Mouse (Mus musculus): ENCODE measurements around the gene Otop3. TPM values are rescaled to one million over a fixed set of nuclear protein-coding genes. Genes with fewer than 3 reads are reported as not detected.

The Otop3 gene
- polyA plus RNA-seq, 1 experiment from 2014 or later, result not detected

DNA sequence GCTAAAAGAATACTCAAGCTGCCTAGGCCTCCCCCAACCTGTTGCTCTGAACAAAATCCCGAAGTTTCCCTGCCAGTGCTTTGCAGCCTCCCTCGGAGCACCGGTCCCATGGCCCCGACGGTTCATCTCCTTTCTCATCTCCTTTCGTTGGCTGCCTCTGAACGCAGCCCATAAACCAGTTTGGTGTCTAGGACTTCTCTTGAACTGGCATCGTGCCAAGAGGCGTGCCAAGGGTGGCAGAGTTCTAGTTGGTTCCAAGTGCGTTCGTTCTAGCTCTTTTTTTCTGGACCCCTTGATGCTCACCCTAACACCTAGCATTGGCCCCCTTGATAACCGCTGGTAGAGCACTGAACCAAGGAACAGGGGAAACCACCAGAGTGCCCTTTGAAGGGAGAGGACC lies 692 bp downstream of the Otop3 start:
- no peak overlapping the region for H3K4me2 ChIP-seq (ENCODE audit: low read depth, low read length)
- no peak overlapping the region for H3K27ac ChIP-seq (ENCODE audit: low read length)
- H3K36me3 ChIP-seq (ENCODE audit: control insufficient read depth, insufficient read depth, low read length), result no peaks in the 10 kb centered on the region
- H3K4me3 ChIP-seq (ENCODE audit: low read length), result no peak overlapping the region
- H3K27me3 ChIP-seq (ENCODE audit: control insufficient read depth, insufficient read depth, low read depth, low read length), result peaks cover 47% of the 10 kb centered on the region
- WGBS, result 46% methylated on average over 12 of the region's 12 CpGs
- no peaks in the 10 kb centered on the region for H3K9me3 ChIP-seq (ENCODE audit: control insufficient read depth, low read length)
- H3K4me1 ChIP-seq (replicated peaks; ENCODE audit: control insufficient read depth, insufficient read depth, low read length), result no peaks in the 10 kb centered on the region
- ATAC-seq (ENCODE audit: low read depth), result no peak
- no peak overlapping the region for H3K9ac ChIP-seq (ENCODE audit: low read length)

DNA sequence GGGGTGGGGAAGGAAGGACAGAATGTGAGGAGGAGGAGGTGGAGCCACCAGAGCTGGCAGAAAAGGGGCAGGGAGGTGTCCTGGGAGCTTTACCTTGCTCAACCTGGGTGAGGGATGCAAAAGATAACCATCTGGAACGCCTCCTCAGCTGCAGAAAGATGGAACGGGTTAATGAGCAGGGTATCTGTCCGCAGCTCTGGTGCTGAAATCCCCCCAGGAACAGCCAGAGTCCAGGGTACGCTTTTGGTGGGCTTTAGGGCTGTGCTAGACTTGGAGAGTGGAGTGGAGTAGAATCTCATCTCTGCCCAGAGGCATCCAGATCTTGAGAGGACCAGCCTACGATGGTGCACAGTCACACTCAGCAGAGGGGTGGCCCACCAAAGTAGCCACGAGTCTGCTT lies 1.6 kb downstream of the Otop3 start:
- no peak overlapping the region for H3K27ac ChIP-seq (ENCODE audit: low read length)

DNA sequence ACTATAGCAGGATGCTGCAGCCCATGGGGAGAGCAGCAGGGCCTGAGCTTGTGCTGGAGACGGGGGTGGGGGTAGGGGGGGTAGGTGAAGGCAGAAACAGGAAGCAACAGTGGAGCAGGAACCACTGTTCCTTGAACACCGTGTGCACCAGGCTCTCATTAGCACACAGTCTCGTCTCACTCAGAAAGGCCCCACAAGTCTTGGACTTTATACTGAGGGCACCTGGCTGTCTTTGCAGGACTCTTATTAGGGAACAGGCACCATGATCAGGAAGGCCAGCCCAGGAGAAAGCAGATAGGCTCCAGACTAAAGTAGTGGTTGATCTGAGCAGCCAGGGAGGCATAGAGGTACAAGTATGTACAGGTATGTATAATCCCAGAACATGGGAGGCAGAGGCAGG lies 2.8 kb downstream of the Otop3 start:
- ATAC-seq (ENCODE audit: low read depth), result no peak
- no peak overlapping the region for H3K27ac ChIP-seq (ENCODE audit: low read length)
- H3K9me3 ChIP-seq (ENCODE audit: control insufficient read depth, low read length), result no peaks in the 10 kb centered on the region
- H3K36me3 ChIP-seq (ENCODE audit: control insufficient read depth, insufficient read depth, low read length), result no peaks in the 10 kb centered on the region
- no peak overlapping the region for H3K4me3 ChIP-seq (ENCODE audit: low read length)
- H3K9ac ChIP-seq (ENCODE audit: low read length), result no peak overlapping the region
- WGBS, result 44% methylated on average over 3 of the region's 3 CpGs
- no peaks in the 10 kb centered on the region for H3K4me1 ChIP-seq (replicated peaks; ENCODE audit: control insufficient read depth, insufficient read depth, low read length)
- no peak overlapping the region for H3K4me2 ChIP-seq (ENCODE audit: low read depth, low read length)
- H3K27me3 ChIP-seq (ENCODE audit: control insufficient read depth, insufficient read depth, low read depth, low read length), result peaks cover 42% of the 10 kb centered on the region

More for the DNA sequence above, 1.6 kb downstream of the Otop3 start:
- Histone ChIP-seq H3K4me3 (ENCODE audit: low read length) (no peak overlapping the region), H3K9me3 (ENCODE audit: control insufficient read depth, low read length) (no peaks in the 10 kb centered on the region), H3K36me3 (ENCODE audit: control insufficient read depth, insufficient read depth, low read length) (no peaks in the 10 kb centered on the region), H3K4me2 (ENCODE audit: low read depth, low read length) (no peak overlapping the region), H3K4me1 (replicated peaks; ENCODE audit: control insufficient read depth, insufficient read depth, low read length) (no peaks in the 10 kb centered on the region), H3K9ac (ENCODE audit: low read length) (no peak overlapping the region), H3K27me3 (ENCODE audit: control insufficient read depth, insufficient read depth, low read depth, low read length) (peaks cover 47% of the 10 kb centered on the region)
- 15% methylated on average over 6 of the region's 6 CpGs for WGBS
- ATAC-seq (ENCODE audit: low read depth), result no peak

DNA sequence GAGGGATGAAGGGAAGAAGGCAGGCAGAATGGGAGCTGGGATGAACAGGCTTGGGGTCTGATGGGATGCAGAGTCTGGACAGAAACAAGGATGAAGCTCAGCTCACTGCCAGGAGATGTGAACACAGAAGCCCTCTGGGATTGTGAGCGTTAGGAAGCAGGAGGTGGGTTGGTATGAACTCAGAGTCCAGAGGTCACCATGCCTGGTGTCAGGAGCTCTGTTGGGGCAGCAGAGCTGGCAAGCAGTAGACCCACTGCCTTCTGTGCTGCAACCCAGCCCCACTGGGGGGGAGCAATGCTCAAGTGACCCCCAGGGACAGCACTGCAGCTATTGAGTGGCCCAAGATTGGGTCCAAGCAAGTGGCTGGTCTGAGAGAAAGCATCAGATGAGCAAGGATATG lies 3.3 kb downstream of the Otop3 start:
- Histone ChIP-seq H3K27me3 (ENCODE audit: control insufficient read depth, insufficient read depth, low read depth, low read length) (peaks cover 37% of the 10 kb centered on the region), H3K9me3 (ENCODE audit: control insufficient read depth, low read length) (no peaks in the 10 kb centered on the region), H3K4me1 (replicated peaks; ENCODE audit: control insufficient read depth, insufficient read depth, low read length) (no peaks in the 10 kb centered on the region), H3K36me3 (ENCODE audit: control insufficient read depth, insufficient read depth, low read length) (no peaks in the 10 kb centered on the region), H3K27ac (ENCODE audit: low read length) (no peak overlapping the region), H3K4me2 (ENCODE audit: low read depth, low read length) (no peak overlapping the region), H3K9ac (ENCODE audit: low read length) (no peak overlapping the region), H3K4me3 (ENCODE audit: low read length) (no peak overlapping the region)
- WGBS, result 70% methylated on average over 1 of the region's 1 CpGs
- no peak for ATAC-seq (ENCODE audit: low read depth)

DNA sequence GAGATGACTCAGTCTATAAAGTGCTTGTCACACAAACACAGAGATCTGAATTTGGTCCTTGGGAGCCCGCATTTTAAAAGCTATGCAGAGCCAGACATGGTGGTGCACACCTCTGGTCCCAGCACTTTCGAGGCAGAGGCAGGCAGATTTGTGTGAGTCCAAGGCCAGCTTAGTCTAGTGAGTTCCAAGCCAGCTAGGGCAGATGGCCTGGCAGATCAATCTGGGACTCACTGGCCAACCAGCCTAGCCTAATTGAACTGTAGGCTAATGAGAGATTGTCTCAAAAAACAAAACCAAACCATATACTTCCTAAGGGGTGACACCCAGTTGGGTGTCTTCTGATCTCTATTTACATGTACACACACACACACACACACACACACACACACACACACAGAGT lies 6.7 kb downstream of the Otop3 start:
- H3K4me3 ChIP-seq (ENCODE audit: low read length), result no peak overlapping the region
- ATAC-seq (ENCODE audit: low read depth), result no peak
- H3K27me3 ChIP-seq (ENCODE audit: control insufficient read depth, insufficient read depth, low read depth, low read length), result peaks cover 13% of the 10 kb centered on the region
- WGBS, result 67% methylated on average over 2 of the region's 2 CpGs
- H3K4me1 ChIP-seq (replicated peaks; ENCODE audit: control insufficient read depth, insufficient read depth, low read length), result no peaks in the 10 kb centered on the region
- no peak overlapping the region for H3K9ac ChIP-seq (ENCODE audit: low read length)
- no peaks in the 10 kb centered on the region for H3K9me3 ChIP-seq (ENCODE audit: control insufficient read depth, low read length)
- H3K27ac ChIP-seq (ENCODE audit: low read length), result no peak overlapping the region
- H3K4me2 ChIP-seq (ENCODE audit: low read depth, low read length), result no peak overlapping the region
- no peaks in the 10 kb centered on the region for H3K36me3 ChIP-seq (ENCODE audit: control insufficient read depth, insufficient read depth, low read length)

DNA sequence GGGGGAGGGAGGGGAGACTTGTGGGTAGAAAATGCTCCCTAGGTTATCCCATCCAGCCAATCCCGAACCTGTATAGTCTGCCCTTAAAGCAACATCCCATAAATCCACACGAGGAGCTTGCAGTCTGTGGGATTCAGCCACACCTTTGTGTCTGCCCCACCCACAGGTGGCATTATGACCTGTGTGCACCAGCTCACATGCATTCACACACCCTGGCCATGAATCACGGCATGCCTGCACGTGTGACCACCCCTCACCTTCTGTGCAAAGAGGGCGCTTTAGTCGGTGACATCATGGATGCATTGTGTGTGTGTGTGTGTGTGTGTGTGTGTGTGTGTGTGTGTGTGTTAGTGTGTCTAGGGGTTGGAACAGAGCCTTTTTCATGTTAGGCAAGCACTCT lies 7.3 kb downstream of the Otop3 start:
- no peak overlapping the region for H3K4me3 ChIP-seq (ENCODE audit: low read length)
- peaks cover 10% of the 10 kb centered on the region for H3K27me3 ChIP-seq (ENCODE audit: control insufficient read depth, insufficient read depth, low read depth, low read length)
- WGBS, result 62% methylated on average over 6 of the region's 6 CpGs
- H3K9ac ChIP-seq (ENCODE audit: low read length), result no peak overlapping the region
- no peak overlapping the region for H3K27ac ChIP-seq (ENCODE audit: low read length)
- 0 out of 2 replicates have a peak, but pooled peaks cover 2% of the 10 kb centered on the region for H3K4me1 ChIP-seq (replicated peaks; ENCODE audit: control insufficient read depth, insufficient read depth, low read length)
- H3K36me3 ChIP-seq (ENCODE audit: control insufficient read depth, insufficient read depth, low read length), result no peaks in the 10 kb centered on the region
- H3K9me3 ChIP-seq (ENCODE audit: control insufficient read depth, low read length), result no peaks in the 10 kb centered on the region
- no peak overlapping the region for H3K4me2 ChIP-seq (ENCODE audit: low read depth, low read length)
- no peak for ATAC-seq (ENCODE audit: low read depth)

DNA sequence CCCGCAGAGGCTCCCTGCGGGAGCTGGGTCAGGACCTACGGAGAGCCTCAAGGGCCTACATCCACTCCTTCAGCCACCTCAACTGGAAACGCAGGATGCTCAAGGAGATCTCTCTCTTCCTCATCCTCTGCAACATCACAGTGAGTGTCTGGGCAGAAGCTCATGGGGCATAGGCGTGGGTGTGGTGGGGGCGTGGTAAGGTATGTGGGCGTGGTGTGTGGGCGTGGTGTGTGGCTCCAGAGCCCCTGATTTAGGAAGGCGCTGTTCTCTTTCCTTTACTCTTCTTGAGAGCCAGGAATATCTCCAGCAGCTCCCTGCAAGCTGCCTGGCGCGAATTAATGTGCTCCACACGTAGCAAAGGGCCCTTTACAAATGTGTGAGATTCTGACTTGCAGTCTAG lies 10.4 kb downstream of the Otop3 start:
- no peak for ATAC-seq (ENCODE audit: low read depth)
- Histone ChIP-seq H3K4me2 (ENCODE audit: low read depth, low read length) (no peak overlapping the region), H3K4me1 (replicated peaks; ENCODE audit: control insufficient read depth, insufficient read depth, low read length) (0 out of 2 replicates have a peak, but pooled peaks cover 2% of the 10 kb centered on the region), H3K4me3 (ENCODE audit: low read length) (no peak overlapping the region), H3K27me3 (ENCODE audit: control insufficient read depth, insufficient read depth, low read depth, low read length) (peaks cover 10% of the 10 kb centered on the region), H3K27ac (ENCODE audit: low read length) (no peak overlapping the region), H3K9me3 (ENCODE audit: control insufficient read depth, low read length) (no peaks in the 10 kb centered on the region), H3K36me3 (ENCODE audit: control insufficient read depth, insufficient read depth, low read length) (no peaks in the 10 kb centered on the region), H3K9ac (ENCODE audit: low read length) (no peak overlapping the region)
- 11% methylated on average over 12 of the region's 12 CpGs for WGBS

DNA sequence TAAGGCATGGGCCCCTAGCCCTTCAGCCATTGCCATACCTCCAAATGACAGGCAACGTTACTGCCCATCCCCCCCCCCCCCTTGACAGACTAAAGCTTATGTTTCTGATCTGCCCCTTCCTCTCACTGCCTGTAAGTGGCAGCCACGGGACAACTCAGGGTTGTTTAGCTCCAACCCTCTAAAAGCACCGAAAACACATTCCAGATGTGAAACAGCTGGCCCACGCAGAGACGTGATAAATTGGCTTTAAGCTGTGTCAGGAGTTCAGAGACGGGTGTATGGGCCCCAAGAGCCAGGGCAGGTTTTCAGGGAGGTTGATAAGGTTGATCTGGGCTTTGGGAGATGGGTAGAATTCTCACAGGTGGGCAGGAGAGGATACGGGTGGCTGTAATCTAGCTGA lies 11.0 kb downstream of the Otop3 start:
- Histone ChIP-seq H3K4me3 (ENCODE audit: low read length) (no peak overlapping the region), H3K9me3 (ENCODE audit: control insufficient read depth, low read length) (no peaks in the 10 kb centered on the region), H3K9ac (ENCODE audit: low read length) (no peak overlapping the region), H3K27me3 (ENCODE audit: control insufficient read depth, insufficient read depth, low read depth, low read length) (peaks cover 13% of the 10 kb centered on the region), H3K4me2 (ENCODE audit: low read depth, low read length) (no peak overlapping the region), H3K36me3 (ENCODE audit: control insufficient read depth, insufficient read depth, low read length) (no peaks in the 10 kb centered on the region), H3K27ac (ENCODE audit: low read length) (no peak overlapping the region), H3K4me1 (replicated peaks; ENCODE audit: control insufficient read depth, insufficient read depth, low read length) (0 out of 2 replicates have a peak, but pooled peaks cover 2% of the 10 kb centered on the region)
- 14% methylated on average over 7 of the region's 7 CpGs for WGBS
- no peak for ATAC-seq (ENCODE audit: low read depth)

DNA sequence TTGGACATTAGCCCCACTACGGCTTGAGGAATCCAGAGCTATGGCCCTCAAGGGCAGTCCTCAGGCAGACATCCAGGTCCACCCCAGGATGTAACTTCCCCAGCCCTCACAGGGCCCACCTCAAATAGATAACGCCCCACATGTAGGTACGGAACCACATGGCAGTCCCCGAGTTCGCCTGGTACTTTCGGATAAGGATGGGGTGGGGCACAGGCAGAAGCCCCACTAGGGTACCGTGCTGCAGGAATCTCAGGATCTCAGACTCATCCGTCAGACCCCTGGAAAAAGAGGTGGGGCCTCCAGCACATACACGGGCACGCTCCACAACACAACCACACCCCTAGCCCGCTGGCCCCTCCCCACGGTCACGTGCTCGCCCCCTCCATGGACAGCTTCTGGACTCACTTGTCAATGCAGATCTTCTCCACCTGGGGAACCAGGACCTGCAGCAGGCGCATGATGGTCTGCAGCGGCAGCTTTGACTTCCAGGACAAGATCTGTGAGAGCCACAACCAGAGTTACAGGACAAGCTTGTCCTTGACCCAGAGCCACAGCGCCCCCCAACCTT lies 14.2 kb downstream of the Otop3 start:
- no peak overlapping the region for H3K9ac ChIP-seq (ENCODE audit: low read length)
- H3K27me3 ChIP-seq (ENCODE audit: control insufficient read depth, insufficient read depth, low read depth, low read length), result peaks cover 13% of the 10 kb centered on the region
- no peak overlapping the region for H3K27ac ChIP-seq (ENCODE audit: low read length)
- no peak for ATAC-seq (ENCODE audit: low read depth)
- H3K36me3 ChIP-seq (ENCODE audit: control insufficient read depth, insufficient read depth, low read length), result no peaks in the 10 kb centered on the region
- H3K4me1 ChIP-seq (replicated peaks; ENCODE audit: control insufficient read depth, insufficient read depth, low read length), result 0 out of 2 replicates have a peak, but pooled peaks cover 2% of the 10 kb centered on the region
- H3K4me3 ChIP-seq (ENCODE audit: low read length), result no peak overlapping the region
- H3K9me3 ChIP-seq (ENCODE audit: control insufficient read depth, low read length), result no peaks in the 10 kb centered on the region
- WGBS, result 43% methylated on average over 15 of the region's 17 CpGs
- H3K4me2 ChIP-seq (ENCODE audit: low read depth, low read length), result no peak overlapping the region

DNA sequence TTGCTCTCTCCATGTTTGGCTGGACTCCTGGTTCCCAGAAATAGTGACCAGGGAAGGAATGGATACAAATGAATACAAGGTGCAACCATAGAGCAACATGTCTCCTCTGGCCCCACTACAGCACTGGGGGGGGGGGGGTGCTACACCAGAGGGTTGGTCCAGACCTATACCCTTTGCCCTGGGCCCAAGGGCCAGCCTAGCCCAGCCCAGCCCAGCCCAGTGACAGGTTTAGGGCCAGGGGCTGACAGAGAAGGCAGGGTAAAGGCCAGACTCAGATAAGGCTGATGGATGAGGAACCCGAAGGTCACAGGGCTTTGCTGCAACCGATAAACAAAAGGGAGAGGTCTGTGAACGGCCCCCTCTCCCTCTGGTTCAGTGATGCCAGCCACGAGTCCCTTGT lies 15.4 kb downstream of the Otop3 start:
- Histone ChIP-seq H3K27me3 (ENCODE audit: control insufficient read depth, insufficient read depth, low read depth, low read length) (peaks cover 7% of the 10 kb centered on the region; the same call in 1 of the 2 replicates), H3K9me3 (ENCODE audit: control insufficient read depth, low read length) (no peaks in the 10 kb centered on the region), H3K4me1 (replicated peaks; ENCODE audit: control insufficient read depth, insufficient read depth, low read length) (0 out of 2 replicates have a peak, but pooled peaks cover 2% of the 10 kb centered on the region), H3K4me2 (ENCODE audit: low read depth, low read length) (no peak overlapping the region), H3K27ac (ENCODE audit: low read length) (no peak overlapping the region), H3K4me3 (ENCODE audit: low read length) (no peak overlapping the region), H3K9ac (ENCODE audit: low read length) (no peak overlapping the region), H3K36me3 (ENCODE audit: control insufficient read depth, insufficient read depth, low read length) (no peaks in the 10 kb centered on the region)
- ATAC-seq (ENCODE audit: low read depth), result no peak
- WGBS, result 14% methylated on average over 4 of the region's 4 CpGs

Measured in lung, embryonic 16.5 days (tissue).